Mouse (Mus musculus) layer of hippocampus, adult 8-10 months (tissue): ENCODE measurements around the gene Cpa5. TPM values are rescaled to one million over a fixed set of nuclear protein-coding genes. Genes with fewer than 3 reads are reported as not detected.

Source experiments
- DNase-seq, 2 experiments: peaks; one replicate each; pipeline ENCODE4 v3.0.0; 2022; ENCODE audit warnings: low spot score in 2 of 2
- total RNA-seq, 4 experiments: library from RNA; stranded (reverse); gene quantifications; 2 replicates each; pipeline ENCODE4 v1.2.4; 2022

The Cpa5 gene
- total RNA-seq, 4 experiments from 2014 or later = not detected

- no peak for DNase-seq
These were observed 33.1 kb downstream of the Cpa5 start for GRCm38 (mm10) chr6:30643694-30644460.

- DNase-seq = no peak
These were observed 33.7 kb downstream of the Cpa5 start for GRCm38 (mm10) chr6:30644462-30644861.

- no peak for DNase-seq
These were observed 34.6 kb downstream of the Cpa5 start for GRCm38 (mm10) chr6:30645379-30645778.

- DNase-seq = peak; percentile 33 to 45
These were observed 39.0 kb downstream of the Cpa5 start for GRCm38 (mm10) chr6:30649651-30650296.

- DNase-seq = no peak
These were observed 41.8 kb downstream of the Cpa5 start for GRCm38 (mm10) chr6:30652425-30653188.

GRCm38 (mm10) chr6:30653518-30653917, 42.7 kb downstream of the Cpa5 start:
- DNase-seq = no peak

- DNase-seq = no peak
These were observed 43.6 kb downstream of the Cpa5 start for GRCm38 (mm10) chr6:30654402-30654859.

- no peak for DNase-seq
These were observed 44.1 kb downstream of the Cpa5 start for GRCm38 (mm10) chr6:30654932-30655331.

- no peak for DNase-seq
These were observed 46.5 kb downstream of the Cpa5 start for GRCm38 (mm10) chr6:30657279-30657678.

- no peak for DNase-seq
These were observed 47.8 kb downstream of the Cpa5 start for GRCm38 (mm10) chr6:30658619-30659018.

GRCm38 (mm10) chr6:30664776-30665175, 54.0 kb downstream of the Cpa5 start:
- peak in 1 of 2 experiments; percentile 24 for DNase-seq

- DNase-seq = no peak
These were observed 54.5 kb downstream of the Cpa5 start for GRCm38 (mm10) chr6:30665296-30665695.

- no peak for DNase-seq
These were observed 55.2 kb downstream of the Cpa5 start for GRCm38 (mm10) chr6:30666043-30666442.

GRCm38 (mm10) chr6:30667585-30667984, 56.8 kb downstream of the Cpa5 start:
- no peak for DNase-seq

- DNase-seq = no peak
These were observed 60.9 kb downstream of the Cpa5 start for GRCm38 (mm10) chr6:30671696-30672095.

- no peak for DNase-seq
These were observed 63.2 kb downstream of the Cpa5 start for GRCm38 (mm10) chr6:30673764-30674561.

- DNase-seq = no peak
These were observed 64.0 kb downstream of the Cpa5 start for GRCm38 (mm10) chr6:30674714-30675280.

GRCm38 (mm10) chr6:30675281-30675771, 64.5 kb downstream of the Cpa5 start:
- DNase-seq = no peak

GRCm38 (mm10) chr6:30676506-30676905, 65.7 kb downstream of the Cpa5 start:
- DNase-seq = no peak

- DNase-seq = no peak
These were observed 66.8 kb downstream of the Cpa5 start for GRCm38 (mm10) chr6:30677591-30677990.

GRCm38 (mm10) chr6:30678482-30678881, 67.7 kb downstream of the Cpa5 start:
- DNase-seq = no peak
